Mouse (Mus musculus) left cerebral cortex, postnatal 36 days (tissue): ENCODE data around the gene Cep170b. TPM values are rescaled to one million over a fixed set of nuclear protein-coding genes. Genes with fewer than 3 reads are reported as not detected.

ENCODE experiments used
- DNase-seq, 2 experiments: peaks; one replicate each; pipeline ENCODE4 v3.0.0; 2021 to 2022; ENCODE audit warnings: low spot score in 2 of 2, mixed read lengths in 1 of 2
- intact Hi-C: fragments of 180-260 bp; cut with DNase I; formaldehyde crosslinking; loops from one replicate; pipeline ENCODE4 v1.15.1; 2025
- total RNA-seq, 2 experiments: library from RNA; stranded (reverse); gene quantifications; 2 replicates each; pipeline ENCODE4 v1.2.3; 2021

Cep170b gene
- 100 to 1,000 TPM; 258 to 267 TPM for total RNA-seq

GRCm38 (mm10) chr12:112720216-112720615 lies at the start of gene Cep170b:
Cep170b (plus strand) TSS chr12:112720455.
- DNase-seq, result no peak
- intact Hi-C loops, result no loop called here

GRCm38 (mm10) chr12:112670718-112671393 lies 49.4 kb upstream of the Cep170b start:
- intact Hi-C loops, result no loop called here
- DNase-seq, result no peak

GRCm38 (mm10) chr12:112671891-112672290 lies 48.4 kb upstream of the Cep170b start:
- no peak for DNase-seq
- intact Hi-C loops, result no loop called here

DNA sequence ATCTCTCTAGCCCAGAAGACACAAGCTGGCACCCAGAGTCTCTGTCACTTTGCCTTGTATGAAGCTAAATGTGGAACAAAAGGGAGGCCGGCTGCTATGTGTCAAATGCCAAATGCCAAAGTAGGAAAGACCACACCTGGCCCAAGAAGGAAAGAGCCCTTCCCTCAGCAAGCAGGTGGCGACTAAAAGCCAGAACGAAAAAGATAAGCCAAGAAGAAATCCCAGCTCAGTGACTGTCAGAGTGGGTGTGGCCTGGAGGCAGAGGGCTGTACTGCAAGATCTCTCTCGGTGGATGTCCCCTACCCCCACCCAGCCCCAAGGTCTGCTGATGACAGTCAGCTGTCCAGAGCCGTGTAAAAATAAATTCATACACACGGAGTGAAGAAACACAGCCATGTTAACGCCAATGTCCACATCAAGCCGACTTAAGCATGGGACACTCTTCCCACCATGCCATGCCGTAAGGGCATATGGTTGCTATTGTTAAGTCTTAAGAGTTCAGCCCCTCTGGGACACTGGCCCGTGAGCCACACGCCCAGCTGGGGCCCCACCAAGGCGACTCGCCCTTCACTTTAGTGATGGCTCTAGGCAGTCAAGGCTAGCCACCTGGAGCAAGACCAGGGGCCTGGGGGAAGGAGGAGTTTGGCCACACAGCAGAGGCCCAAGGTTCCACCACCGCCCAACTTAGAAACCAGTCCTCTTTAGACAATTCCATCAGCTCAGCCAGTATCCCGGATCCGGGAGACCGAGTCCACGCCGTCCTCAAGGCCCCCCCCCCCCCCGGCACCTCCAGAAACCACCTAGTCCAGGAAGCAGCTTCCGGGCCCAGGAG lies 47.3 kb upstream of the Cep170b start:
- no peak for DNase-seq
- intact Hi-C loops, result no loop called here

GRCm38 (mm10) chr12:112673576-112674091 lies 46.6 kb upstream of the Cep170b start:
- intact Hi-C loops, result no loop called here
- DNase-seq, result peak; percentile 51 to 66

DNA sequence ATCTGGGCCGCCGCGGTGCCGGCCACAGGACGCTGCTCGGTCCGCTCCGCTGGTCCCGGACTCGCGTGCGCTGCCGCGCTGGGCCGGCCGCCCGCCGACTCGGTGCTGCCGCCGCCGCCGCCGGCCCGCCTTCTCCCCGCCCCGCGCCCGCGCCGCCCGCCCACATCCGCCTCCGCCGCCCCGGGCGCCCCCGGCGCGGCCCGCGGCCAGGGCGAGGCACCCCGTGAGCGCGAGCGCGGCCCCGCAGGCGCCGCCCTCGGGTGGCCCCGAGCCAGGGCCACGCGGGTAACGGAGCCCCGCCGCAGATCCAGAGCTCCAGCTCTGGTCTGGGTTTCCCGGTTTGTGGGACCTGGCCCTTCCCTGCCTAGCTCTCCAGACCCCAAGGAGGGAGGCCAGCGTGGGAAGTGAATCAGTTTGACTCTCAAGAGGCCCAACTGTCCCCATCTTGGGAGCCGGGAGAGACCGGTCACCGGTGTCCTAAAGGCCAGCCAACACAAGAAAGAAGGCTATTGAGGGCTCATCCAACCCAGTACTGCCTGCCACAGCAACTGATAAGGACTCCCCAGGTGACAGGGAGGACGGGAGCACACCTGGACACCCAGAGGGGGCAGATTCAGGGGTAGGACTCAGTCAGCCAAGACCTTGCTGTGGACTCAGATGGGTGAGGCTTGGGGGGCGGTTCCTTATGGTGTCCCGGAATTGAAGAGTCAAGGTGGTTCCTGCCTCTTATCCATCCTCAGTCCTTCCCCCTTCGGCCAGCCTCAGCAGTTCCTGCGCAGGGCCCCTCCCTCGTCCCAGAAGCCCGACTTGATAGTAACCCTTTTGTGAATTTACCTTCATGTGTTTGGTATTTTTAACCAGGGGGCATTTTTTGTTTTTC lies 45.9 kb upstream of the Cep170b start, which contains the start of gene Akt1:
Akt1 (minus strand) TSS at position 753 of the 880 bp plus-strand sequence.
- intact Hi-C loops, result loop anchor here (1.0 kb wide), 1 partner anchor 21 kb away; no protein-coding TSS in a partner anchor
- DNase-seq, result peak; percentile 56 to 58

- intact Hi-C loops, result loop anchor here (1.0 kb wide), 1 partner anchor 22 kb away; no protein-coding TSS in a partner anchor
- DNase-seq, result peak; percentile 65 to 71
Observed at GRCm38 (mm10) chr12:112675245-112676035, 44.8 kb upstream of the Cep170b start.

DNA sequence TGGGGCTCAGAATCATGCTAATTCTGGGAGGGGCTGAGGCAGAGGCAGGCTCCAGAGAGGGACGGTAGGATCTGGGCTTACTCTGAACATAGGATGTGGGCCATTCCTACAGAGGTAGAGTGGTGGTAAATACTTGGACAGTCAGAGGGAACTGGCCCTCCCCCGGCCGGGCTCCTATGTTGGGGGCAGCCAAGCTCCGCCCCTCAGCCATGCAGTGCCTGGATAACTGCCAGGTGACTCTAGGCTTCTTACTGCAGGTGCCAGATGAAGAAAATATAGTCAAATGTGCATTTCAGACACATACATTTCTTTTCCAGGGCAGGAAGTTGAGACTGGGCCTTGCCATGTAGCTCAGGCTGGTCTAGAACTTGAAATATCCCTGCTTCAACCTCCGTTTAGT lies 43.2 kb upstream of the Cep170b start:
- intact Hi-C loops, result no loop called here
- DNase-seq, result no peak

DNA sequence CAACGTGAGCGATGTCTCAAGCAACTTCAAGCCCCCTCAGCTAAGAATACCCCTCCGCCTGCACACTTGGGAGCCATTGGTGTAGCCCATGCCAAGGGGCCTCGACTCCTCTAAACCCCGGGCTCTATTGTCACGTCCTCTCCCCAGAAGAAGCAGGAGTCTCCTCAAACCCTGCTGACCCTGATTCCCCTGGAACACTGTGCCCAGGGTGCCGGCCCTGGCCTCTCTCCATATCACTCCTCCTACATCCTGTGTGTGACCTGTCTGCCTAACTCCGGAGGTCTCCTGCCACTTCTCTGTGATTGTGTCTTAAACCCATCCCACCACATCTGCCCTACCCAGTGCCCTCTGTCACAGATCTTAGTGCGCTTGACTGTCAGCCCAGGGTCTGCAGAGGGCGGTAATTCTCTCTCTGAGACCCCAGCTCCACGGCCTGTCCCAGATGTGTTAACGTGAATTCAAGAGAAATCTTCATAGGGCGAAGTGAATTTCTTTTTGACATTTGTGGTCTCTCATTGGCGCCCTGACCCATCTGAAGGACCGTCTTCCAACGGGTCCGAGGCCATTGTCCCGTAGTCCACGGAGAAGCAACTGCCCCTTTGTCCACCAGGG lies 42.2 kb upstream of the Cep170b start:
- DNase-seq, result no peak
- intact Hi-C loops, result no loop called here

DNA sequence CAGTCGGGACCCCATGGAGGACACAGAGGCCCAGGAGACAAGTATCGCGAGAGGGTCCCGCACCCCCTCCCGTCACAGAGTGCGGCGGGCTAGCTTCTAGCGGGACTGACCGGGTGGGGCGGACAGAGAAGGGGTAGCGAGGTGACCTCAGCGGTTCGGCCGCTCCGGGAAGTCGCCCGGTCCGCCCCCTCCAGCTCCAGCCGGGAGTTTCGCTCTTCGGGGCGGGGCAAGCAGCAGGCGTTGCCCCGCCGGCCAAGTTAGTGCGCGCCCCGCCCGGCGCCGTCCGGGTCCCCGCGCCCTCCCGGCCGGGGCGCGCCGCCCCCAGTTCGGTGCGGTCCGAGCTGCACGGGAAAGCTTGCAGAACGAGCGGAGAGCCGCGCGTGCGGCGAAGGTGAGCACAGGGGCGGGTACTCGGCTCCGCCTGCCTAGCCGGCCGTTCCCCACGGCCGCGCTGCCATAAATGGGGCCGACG lies 41.7 kb upstream of the Cep170b start, which contains the start of gene Zbtb42:
Zbtb42 (plus strand) TSS at position 274 of the 472 bp plus-strand sequence.
- intact Hi-C loops, result no loop called here
- no peak for DNase-seq

- no peak for DNase-seq
- intact Hi-C loops, result no loop called here
Observed at GRCm38 (mm10) chr12:112679027-112679996, 40.9 kb upstream of the Cep170b start.

DNA sequence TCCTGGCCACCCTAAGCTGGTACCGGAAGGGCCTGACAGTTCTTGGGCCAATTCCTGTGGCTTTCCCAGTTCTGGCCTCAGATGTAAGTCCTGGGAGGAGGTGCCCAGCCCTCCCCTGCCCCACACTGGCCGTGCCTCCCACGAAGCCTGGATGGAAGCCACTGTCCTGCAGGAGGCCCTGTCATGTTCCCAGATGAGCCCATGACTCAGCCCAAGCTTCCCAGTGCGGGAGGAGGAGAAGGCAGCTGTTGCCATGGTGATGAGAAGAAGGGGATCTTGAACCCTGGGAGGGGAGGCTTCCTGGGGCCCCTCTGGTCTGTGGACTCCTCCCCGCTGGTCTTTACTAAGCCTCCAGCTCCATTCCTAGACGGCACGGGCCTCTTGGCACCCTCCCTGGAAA lies 36.9 kb upstream of the Cep170b start:
- peak; percentile 29 to 32 for DNase-seq
- intact Hi-C loops, result no loop called here

GRCm38 (mm10) chr12:112688458-112688857 lies 31.8 kb upstream of the Cep170b start:
- DNase-seq, result no peak
- intact Hi-C loops, result no loop called here

DNA sequence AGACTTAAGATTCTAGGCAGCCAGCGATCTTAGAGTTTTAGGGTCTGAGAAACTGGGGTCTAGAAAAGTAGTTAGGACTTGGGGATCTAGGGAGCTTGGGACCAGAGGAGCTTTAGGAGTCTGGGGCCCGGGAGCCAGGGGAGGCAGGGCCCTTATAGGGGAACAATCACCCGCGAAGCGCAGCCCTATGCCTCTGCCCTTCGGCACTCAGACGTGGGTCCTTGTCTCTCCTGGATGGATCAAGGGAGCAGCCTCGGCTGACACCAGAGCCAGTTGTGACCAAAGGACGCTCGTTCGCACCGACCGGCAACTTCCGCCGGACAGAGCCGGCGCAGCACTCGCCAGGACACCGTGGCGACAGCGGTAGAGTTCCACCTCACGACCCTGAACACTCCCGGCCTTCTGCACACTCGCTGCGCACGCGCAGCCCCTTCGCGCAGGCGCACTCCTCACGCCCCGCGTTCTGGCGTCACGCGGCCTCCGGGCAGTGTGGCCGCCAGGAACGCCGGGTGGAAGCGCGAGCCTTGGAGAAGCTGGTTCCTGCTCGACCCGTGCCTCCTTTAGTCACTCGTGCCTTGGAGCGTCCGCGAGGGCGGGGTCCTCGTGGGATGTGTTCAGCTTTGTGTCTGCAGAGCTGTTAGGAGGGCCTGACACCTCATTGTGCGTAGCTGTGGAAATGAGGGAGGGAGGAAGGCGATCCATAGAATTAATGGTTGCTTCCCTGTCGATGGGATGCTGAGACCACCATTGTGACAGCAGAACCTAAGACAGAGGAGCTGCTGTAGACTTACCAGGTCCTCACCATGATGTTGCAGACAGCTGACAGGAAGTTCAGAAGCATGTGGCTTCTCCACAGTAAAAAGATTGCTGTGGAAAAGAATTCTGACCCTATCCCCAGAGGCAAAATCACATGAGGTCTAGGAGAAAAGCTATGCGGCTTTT lies 26.8 kb upstream of the Cep170b start:
- peak; percentile 94 to 97 for DNase-seq
- intact Hi-C loops, result no loop called here

DNA sequence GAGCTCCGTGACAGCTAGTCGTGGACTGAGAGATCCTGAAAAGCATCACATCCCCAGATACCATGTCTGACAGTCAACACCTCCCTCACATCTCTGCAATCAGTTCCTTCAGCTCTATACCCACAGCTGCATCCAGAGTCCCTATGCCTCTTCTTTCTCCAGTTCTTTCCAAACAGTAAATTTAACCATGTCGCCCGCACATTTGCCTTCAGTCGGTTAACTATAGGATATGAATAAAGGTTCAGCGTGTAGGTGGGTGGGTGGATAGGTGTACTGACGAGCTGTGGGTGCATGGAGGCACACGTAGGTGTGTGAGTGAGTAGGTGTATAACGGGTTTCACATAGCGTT lies 26.2 kb upstream of the Cep170b start:
- intact Hi-C loops, result no loop called here
- DNase-seq, result peak in 1 of 2 experiments; percentile 30

- intact Hi-C loops, result no loop called here
Observed at GRCm38 (mm10) chr12:112696806-112697425, 23.3 kb upstream of the Cep170b start.

More at GRCm38 (mm10) chr12:112696806-112697425, 23.3 kb upstream of the Cep170b start:
- DNase-seq, result no peak
